Mouse (Mus musculus) left cerebral cortex, adult 6 months (tissue): ENCODE results near the gene Olfr1031. TPM values are rescaled to one million over a fixed set of nuclear protein-coding genes. Genes with fewer than 3 reads are reported as not detected.

Experiments
- long read RNA-seq, 2 experiments: library from polyadenylated mRNA; unstranded; transcript quantifications; one replicate each; pipeline ENCODE4 v2.0.0; 2019 to 2020
- polyA plus RNA-seq: library from polyadenylated mRNA; unstranded; fragments of <200 nt; fragmentation: Nextera tagmentation; gene quantifications from 2 replicates; pipeline ENCODE4 v1.2.3, GENCODE M21; 2021

Olfr1031 gene
- not detected in 2 replicates for polyA plus RNA-seq
- long read RNA-seq, experiment 1 = 0 reads
- long read RNA-seq, experiment 2 = 0 reads

DNA sequence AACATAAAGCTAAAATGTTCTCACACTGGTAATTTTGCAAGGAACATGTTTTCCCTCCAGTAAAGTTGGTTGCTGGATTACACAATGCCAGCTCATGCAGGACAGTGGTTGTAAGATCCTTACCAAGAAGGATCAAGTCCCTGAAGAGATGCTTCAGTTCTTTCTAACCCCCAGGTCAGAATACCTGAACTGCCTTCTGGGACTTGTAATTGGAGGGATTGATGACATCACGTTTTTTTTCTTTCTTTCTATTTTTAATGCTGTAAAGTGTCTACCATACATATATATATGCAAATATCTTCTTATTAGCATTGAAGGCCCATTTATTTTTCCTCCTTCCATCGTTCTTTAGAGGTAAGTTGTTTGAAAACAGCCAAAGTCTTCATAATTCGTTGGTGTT is at the start of gene Olfr1031:
Gene Olfr1031, plus strand, starts transcription at position 301 of the 400 bp plus-strand sequence.

DNA sequence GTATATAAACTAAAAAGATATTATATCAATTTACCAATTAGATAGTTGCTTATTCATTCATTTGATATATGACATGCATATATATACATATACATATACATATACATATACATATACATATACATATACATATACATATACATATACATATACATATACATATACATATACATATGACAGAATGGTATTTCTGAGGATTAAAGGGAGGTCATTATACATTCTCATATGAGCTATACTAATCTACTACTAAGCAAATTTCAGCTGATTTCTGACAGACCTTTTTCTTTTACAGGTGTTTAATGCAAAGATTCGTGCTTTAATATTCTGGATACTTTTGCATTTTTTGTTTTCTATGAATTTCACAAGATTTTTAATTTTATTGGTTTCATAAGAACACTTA is 40.0 kb upstream of the Olfr1031 start, which contains the start of gene Olfr1028:
Gene Olfr1028, plus strand, starts transcription at position 301 of the 400 bp plus-strand sequence.

DNA sequence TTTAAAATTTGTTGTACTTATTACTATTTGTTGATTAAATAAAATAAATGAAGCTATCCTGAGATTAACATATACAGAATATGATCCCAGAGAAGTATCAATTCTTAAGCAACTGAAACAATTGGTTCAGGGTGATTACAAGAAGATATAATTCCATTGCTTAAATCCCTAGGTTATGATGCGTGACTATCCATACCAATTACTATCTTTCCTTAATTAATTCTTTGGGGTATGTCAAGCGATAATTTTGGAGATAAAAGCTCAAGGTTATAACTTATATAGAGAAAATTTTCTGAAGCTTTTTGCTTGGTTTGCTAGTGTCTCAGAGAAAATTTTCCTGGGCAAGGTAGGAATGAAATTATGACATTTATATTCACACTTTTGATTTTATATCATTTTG is 16.5 kb upstream of the Olfr1031 start, which contains the start of gene Olfr1029:
Gene Olfr1029, plus strand, starts transcription at position 301 of the 400 bp plus-strand sequence.

DNA sequence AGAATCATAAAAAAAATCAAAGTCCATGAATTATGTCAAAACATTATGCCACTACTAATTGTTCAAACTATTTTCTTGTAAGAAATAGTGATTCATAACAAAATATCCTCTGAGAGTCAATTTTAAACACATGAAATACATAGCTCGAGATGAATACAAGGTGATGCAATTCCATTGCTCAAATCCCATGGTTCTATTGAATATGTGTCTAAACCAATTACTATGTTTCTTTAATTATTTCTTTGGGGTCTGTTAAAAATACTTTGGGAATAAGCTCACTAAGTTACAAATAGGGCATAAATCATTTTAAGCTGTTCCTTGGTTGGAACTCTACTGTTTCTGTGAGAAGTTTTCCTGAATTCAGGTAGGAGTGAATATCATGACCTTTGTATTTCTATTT is 11.1 kb upstream of the Olfr1031 start, which contains the start of gene Olfr1030:
Gene Olfr1030, plus strand, starts transcription at position 301 of the 400 bp plus-strand sequence.

DNA sequence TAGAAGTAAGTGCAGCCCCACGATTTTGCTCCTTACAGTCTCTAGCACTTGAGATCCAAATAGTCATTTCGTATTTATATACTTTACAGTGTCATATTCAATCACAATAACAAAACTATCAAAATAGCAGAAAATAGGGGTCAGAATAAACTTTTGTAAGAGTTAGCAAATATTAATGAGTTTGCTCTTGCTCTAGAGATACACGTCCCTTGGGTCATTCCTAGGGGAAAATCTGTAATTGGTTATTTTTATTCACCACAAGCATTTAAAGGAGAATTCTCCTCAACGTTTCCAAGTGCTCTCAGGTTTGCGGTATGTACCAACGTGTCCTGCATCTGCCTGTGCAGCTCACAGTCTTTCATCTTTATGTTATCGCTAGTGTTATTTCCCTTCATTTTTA is 15.1 kb downstream of the Olfr1031 start, which contains the start of gene Olfr1032:
Gene Olfr1032, plus strand, starts transcription at position 301 of the 400 bp plus-strand sequence.

DNA sequence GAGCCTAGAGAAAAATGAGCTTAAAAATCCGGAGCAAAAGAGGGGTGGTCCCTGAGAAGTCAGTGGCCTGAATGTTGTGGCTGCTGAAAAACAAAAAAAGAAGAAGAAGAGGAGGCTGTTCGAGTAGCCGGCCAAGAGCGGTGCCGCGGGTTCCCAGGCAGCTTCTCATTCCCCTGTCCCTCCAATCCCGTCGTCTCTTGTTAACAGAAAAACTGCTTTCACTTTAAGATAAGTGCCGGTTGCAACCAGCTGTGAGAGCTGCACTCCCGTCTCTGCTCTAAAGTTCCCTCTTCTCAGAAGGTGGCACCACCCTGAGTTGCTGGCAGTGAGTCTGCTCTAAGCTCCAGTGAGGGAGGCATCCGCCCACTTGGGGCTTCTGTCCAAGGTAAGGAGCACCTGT is 30.3 kb downstream of the Olfr1031 start, which contains the start of gene Olfr1033:
Gene Olfr1033, plus strand, starts transcription at position 228 of the 400 bp plus-strand sequence.

Other genes starting within 250 kb of the Olfr1031 start
- gene Olfr1012, start 227.5 kb upstream of the Olfr1031 start, polyA plus RNA-seq = not detected in 2 replicates
- not detected in 2 replicates for gene Olfr1013, start 223.2 kb upstream of the Olfr1031 start, polyA plus RNA-seq
- not detected in 2 replicates for gene Olfr1014, start 217.6 kb upstream of the Olfr1031 start, polyA plus RNA-seq
- gene Olfr1015, start 208.3 kb upstream of the Olfr1031 start, polyA plus RNA-seq = not detected in 2 replicates
- gene Olfr1016, start 187.8 kb upstream of the Olfr1031 start, polyA plus RNA-seq = not detected in 2 replicates
- not detected in 2 replicates for gene Olfr1018, start 171.8 kb upstream of the Olfr1031 start, polyA plus RNA-seq
- not detected in 2 replicates for gene Olfr1019, start 144.8 kb upstream of the Olfr1031 start, polyA plus RNA-seq
- not detected in 2 replicates for gene Olfr1020, start 143.3 kb upstream of the Olfr1031 start, polyA plus RNA-seq
- gene Olfr1022, start 121.7 kb upstream of the Olfr1031 start, polyA plus RNA-seq = not detected in 2 replicates
- gene Olfr1023, start 104.7 kb upstream of the Olfr1031 start, polyA plus RNA-seq = not detected in 2 replicates
- not detected in 2 replicates for gene Olfr1024, start 85.3 kb upstream of the Olfr1031 start, polyA plus RNA-seq
- not detected in 2 replicates for gene Olfr1025-ps1, start 75.1 kb upstream of the Olfr1031 start, polyA plus RNA-seq
- gene Olfr1026, start 68.7 kb upstream of the Olfr1031 start, polyA plus RNA-seq = not detected in 2 replicates
- not detected in 2 replicates for gene Olfr1028, start 39.9 kb upstream of the Olfr1031 start, polyA plus RNA-seq
- gene Olfr1029, start 16.4 kb upstream of the Olfr1031 start, polyA plus RNA-seq = not detected in 2 replicates
- not detected in 2 replicates for gene Olfr1030, start 11.0 kb upstream of the Olfr1031 start, polyA plus RNA-seq
- gene Olfr1032, start 15.2 kb downstream of the Olfr1031 start, polyA plus RNA-seq = not detected in 2 replicates
- gene Olfr1033, start 30.3 kb downstream of the Olfr1031 start, polyA plus RNA-seq = not detected in 2 replicates
- not detected in 2 replicates for gene Olfr1034, start 55.6 kb downstream of the Olfr1031 start, polyA plus RNA-seq
- not detected in 2 replicates for gene Olfr1036, start 83.7 kb downstream of the Olfr1031 start, polyA plus RNA-seq
- gene Olfr1037, start 97.1 kb downstream of the Olfr1031 start, polyA plus RNA-seq = not detected in 2 replicates
- not detected in 2 replicates for gene Olfr1039, start 145.6 kb downstream of the Olfr1031 start, polyA plus RNA-seq
- gene Olfr1040, start 156.4 kb downstream of the Olfr1031 start, polyA plus RNA-seq = not detected in 2 replicates
- not detected in 2 replicates for gene Olfr1042, start 171.5 kb downstream of the Olfr1031 start, polyA plus RNA-seq
- not detected in 2 replicates for gene Olfr1043, start 177.2 kb downstream of the Olfr1031 start, polyA plus RNA-seq
- not detected in 2 replicates for gene Olfr1044, start 187.5 kb downstream of the Olfr1031 start, polyA plus RNA-seq
- gene Olfr52, start 195.4 kb downstream of the Olfr1031 start, polyA plus RNA-seq = not detected in 2 replicates
- not detected in 2 replicates for gene Olfr1045, start 212.7 kb downstream of the Olfr1031 start, polyA plus RNA-seq
- gene Olfr1046, start 229.0 kb downstream of the Olfr1031 start, polyA plus RNA-seq = not detected in 2 replicates
- gene Olfr1047, start 241.1 kb downstream of the Olfr1031 start, polyA plus RNA-seq = not detected in 2 replicates
- gene Olfr1048, start 250.0 kb downstream of the Olfr1031 start, polyA plus RNA-seq = not detected in 2 replicates